Mouse (Mus musculus) embryo, embryonic 10 days (tissue): ENCODE results near the gene Olfr323.

Experiments
- DNase-seq: peaks from one replicate; pipeline ENCODE4 v3.0.0-alpha.2; 2015; ENCODE audit warnings: low spot score

Olfr323 gene

DNA sequence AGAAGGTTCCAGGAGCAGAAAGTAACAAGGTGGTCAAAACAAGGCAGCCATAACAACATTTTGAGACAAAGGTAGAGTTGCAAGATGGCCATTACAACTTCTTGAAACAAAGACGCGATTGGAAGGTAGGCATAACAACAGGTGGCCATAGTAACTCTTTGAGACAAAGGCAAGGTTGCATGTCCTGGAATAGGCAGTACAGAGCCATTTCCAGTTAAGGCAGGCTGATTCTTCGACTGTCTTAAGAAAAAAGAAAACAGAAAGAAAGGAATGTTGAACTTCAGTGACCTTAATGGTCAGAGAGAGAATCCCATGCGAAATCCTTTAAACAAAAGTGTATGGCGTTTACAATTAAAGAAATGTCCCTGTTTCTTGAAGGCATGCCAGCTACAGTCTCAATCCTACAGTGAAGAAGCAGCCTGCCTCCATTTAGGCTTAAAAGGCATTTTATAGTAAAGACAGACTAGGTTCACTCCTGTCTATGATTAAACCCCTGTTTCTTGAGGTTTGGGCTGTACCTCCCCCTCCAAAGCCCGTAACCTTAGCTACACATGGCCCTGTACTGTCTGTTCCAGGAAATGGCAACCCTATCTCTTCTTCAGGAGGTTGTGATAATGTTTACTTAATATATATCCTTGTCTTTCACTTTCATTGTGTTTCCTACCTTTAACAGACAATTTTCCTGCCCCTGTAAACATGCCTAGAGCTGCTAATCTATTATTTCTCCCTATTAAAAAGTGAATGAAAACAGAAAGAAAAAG lies 27.3 kb downstream of the Olfr323 start:
- no peak for DNase-seq

DNA sequence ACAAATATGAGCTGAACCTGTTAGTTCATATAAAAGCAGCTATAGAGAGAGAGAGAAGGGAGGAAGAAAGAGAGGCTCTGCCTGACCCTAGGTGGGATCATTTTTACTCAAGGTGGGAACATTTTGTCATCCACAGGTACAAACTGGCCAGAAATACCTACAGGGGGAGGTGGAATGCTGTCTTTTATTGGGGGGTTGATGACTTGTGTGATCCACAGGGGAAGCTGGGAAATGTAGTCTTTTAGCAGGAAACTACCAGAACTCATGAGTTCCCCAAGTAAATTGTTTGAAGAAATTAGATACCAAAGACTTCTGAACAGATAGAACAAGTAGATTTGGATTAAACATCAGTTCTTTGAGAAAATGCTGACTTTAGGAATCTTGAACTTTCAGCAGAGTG lies 28.2 kb downstream of the Olfr323 start:
- no peak for DNase-seq

DNA sequence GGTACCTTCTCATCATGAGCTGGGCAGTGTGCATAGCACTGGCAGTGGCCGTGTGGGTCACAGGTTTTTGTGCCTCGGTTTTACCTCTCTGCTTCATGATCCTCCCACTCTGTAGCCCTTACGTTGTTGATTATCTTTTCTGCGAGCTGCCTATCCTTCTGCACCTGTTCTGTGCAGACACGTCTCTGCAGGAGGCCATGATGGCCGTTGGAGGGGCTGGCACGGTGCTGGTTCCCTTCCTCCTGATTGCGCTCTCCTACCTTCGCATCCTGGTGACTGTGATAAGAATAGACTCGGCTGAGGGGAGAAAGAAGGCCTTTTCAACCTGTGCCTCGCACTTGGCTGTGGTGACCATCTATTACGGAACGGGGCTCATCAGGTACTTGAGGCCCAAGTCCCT lies 32.5 kb downstream of the Olfr323 start:
- DNase-seq: no peak

DNA sequence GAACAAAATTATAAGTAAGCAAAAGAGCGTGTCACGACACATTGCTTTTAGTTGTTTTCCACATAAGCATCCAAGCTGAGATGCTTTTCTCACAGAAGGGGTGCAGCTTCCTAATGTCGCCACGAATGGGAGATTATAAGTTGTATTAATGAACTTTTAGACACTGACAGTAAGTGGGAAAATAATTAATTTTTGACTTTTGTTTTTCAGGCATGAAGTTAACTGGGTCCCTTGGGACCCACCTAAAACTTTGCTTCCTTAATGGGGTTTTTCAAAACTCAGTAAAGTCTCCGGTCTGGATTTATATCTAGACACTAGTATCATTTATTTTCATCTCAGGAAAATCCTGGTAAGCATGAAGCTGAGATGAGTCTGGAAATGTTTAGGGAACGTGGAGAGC lies 35.5 kb downstream of the Olfr323 start, which contains the start of gene Olfr324:
Gene Olfr324 (plus strand): TSS at position 301 of the 400 bp plus-strand sequence.
- no peak for DNase-seq

DNA sequence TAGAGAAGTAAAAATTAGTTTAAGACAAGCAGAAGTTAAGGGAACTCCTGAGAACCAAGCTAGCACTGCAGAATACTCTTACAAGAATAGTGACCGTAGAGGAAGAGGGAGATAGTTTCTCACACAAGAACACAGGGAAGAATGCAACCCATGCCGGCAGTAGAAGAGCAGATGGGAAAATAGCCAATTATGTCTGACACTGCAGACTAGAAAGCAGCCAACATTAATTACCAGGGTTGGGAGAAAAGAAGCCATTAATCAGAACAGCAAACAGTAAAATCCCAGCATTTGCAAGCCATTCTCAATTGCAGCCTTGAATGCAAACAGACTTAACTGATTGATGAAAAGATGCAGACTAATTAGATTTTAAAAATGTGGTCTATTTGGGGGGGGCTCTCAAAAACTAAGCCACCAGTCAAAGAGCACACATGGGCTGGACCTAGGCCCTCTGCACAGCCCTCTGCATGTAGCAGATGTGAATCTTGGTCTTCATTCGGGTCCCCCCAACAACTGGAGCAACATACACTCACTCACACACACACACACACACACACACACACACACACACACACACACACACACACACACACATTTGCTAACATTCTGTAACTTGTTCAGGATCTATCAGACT lies 41.6 kb downstream of the Olfr323 start:
- no peak for DNase-seq

DNA sequence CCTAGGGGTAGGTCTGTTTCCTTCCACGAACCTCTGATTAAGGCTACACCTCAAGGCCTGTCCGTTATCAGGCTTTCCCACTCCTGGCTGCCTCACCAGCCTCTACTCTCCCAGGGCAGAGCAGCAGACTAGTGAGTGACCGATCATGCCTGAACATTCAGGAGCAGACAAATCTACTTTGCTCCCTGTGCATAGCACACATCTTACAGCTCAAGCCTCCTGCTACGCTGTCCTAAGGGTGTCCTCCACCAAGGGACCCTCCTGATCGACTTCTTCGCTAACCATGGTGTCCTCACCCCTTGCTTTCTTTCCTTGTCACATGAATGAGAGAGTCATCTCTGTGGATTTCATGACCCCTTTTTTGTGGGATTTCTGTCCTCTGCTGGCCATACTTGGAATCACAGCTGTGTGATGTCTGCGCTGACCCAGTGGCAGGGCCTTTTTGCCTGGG lies 42.4 kb downstream of the Olfr323 start:
- DNase-seq: peak; percentile 53

DNA sequence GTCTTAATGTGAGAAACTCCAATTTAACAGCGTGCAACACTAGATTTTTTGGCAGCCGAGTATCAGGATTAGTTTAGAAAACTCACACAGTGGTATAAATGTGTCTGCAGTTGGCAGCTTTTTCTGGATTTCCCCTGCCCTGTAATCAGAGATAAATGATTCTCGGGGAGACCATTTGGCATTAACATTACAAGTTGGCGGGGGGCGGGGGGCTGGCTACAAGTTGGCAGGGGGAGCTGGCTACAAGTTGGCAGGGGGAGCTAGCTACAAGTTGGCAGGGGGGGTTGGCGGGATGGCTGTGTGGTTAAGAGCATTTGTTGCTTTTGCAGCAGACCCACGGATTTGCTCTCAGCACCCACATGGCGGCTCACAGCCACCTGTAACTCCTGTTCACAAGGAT lies 51.7 kb downstream of the Olfr323 start:
- DNase-seq: no peak

DNA sequence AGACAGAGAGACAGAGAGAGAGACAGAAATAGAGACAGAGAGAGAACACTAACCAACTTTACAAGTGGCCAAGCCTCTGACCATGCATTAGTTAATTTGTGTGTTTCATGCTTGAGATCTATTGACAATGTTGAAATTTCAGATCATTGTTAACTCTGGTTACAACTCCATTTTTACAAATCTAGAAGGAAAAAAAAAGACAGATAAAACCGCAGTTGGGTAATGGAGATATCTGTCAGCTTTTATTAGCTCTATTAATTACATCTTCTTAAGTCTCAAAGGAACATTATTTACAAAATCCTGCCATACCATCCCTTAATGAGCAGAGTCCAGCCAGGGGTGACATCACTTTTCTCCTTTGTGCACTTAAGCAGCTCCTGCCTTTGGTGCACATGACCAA lies 52.9 kb downstream of the Olfr323 start, which contains the start of gene Olfr325:
Gene Olfr325 (plus strand): TSS at position 301 of the 400 bp plus-strand sequence.
- no peak for DNase-seq
